Mouse (Mus musculus) embryo, embryonic 11 days (tissue): ENCODE measurements at regions not wholly inside any gene's neighbourhood (a gene's known extent, or its start where the extent isn't known, plus 50 kb on each side); places are given as distances from the start of the nearest gene placed in this dataset.
"Not testable (repeated sequence)": the region's sequence is repeated elsewhere in the genome, so short reads cannot be mapped to it uniquely, and the experiment has no call there.

Source experiments
- DNase-seq: peaks from one replicate; pipeline ENCODE4 v3.0.0-alpha.2; 2015

- DNase-seq = no peak
Measured at GRCm38 (mm10) chr2:129883417-129883816, 83.1 kb downstream of the Stk35 start.

- DNase-seq = no peak
Measured at GRCm38 (mm10) chr2:129884316-129884715, 84.0 kb downstream of the Stk35 start.

DNA sequence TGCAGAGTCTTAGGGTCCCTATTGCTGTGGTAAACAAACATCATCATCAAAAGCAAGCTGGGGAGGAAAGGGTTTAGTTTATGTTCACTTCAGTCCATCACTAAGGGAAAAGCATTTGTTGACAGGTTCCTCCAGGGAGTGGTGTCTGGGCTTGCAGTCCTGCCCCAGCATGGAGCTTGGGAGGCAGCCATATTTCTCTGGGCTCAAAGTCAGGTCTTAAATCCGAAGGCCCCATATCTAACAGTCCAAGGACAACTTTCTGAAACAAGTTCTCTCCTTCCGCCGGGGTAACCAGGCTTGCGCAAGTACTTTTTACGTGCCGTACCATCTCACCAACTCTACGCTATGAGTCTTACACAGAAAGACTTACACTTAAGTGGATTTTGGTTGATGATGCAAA lies 85.2 kb downstream of the Stk35 start:
- DNase-seq = no peak

GRCm38 (mm10) chr2:129893231-129893630 lies 92.9 kb downstream of the Stk35 start:
- no peak for DNase-seq

DNA sequence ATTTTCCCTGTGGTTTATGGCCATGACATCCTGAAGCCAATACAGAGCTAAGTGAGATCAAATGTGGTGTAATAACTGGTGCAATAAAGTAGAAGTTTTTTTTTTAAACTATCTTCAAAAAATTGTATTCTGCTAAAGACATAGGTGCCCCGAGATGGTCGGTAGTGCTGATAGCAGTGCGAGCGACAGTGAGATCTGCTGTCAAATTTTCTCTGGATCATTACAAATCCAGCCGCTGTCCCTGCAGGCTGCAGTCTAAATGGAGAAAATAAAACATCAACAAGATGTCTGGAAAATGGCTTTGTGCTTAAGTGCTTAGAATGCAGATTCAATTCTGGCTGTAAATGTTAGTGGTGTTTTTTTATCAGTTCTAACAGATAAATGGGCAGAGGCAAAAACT lies 93.5 kb downstream of the Stk35 start:
- no peak for DNase-seq

GRCm38 (mm10) chr2:129894906-129895305 lies 94.6 kb downstream of the Stk35 start:
- no peak for DNase-seq

GRCm38 (mm10) chr2:129895369-129895768 lies 95.1 kb downstream of the Stk35 start:
- no peak for DNase-seq

GRCm38 (mm10) chr2:129896696-129897095 lies 96.4 kb downstream of the Stk35 start:
- DNase-seq = no peak

DNA sequence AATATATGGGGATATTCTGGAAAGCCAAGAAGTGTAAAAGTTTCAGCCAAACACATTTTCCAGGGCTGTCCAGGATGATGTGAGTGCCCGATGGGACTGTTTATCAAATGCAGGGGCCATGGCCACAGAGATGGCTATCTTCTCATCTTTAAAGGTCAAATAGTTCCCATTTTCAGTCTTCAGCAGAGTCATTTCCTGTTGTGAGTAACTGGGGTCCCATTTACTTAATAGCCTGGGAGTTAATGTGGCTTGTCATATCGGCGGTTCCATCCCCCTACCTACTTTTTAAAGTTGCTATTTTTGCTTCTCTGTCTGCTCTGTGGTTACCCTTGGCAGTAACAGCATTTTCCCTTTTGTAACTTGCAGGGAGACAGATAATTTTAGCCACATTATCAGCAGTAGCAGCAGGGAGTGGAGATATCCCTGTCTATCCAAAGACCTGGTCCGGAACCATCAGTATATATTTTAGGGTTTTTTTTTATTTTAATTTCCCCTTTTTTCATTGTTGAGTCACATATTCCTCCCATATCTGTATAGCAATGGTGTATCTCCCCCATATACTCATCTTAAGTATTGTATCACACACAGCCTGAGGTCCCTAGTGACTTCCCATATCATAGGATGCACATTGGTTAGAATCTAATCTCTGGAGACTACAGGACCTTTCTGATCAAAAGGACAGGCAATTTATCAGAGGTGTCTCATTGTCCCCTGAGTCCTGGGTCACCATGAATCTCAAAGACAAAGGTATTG lies 103.2 kb downstream of the Stk35 start:
- no peak for DNase-seq

DNA sequence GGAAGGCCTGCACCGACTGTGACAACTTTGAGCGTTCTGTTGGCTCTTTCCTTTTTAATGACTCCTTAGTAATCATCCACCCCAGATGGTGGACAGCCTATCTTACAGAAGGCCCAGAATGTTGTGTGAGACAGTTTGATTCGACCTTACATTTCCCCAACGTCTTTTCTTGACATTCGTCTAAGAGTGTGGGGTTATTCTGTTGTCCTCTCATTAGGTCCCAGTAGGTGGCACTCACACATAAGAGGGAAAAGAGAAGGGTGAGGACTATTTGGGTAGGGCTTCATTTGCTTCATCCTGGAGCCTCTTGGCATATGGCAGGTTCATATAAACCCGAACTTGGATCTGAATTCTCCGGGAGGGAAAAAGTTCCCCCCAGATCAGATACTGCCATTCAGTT lies 104.4 kb downstream of the Stk35 start:
- DNase-seq = peak; percentile 62

GRCm38 (mm10) chr2:129908701-129909425 lies 103.3 kb upstream of the Tgm3 start:
- peak; percentile 93 for DNase-seq

DNA sequence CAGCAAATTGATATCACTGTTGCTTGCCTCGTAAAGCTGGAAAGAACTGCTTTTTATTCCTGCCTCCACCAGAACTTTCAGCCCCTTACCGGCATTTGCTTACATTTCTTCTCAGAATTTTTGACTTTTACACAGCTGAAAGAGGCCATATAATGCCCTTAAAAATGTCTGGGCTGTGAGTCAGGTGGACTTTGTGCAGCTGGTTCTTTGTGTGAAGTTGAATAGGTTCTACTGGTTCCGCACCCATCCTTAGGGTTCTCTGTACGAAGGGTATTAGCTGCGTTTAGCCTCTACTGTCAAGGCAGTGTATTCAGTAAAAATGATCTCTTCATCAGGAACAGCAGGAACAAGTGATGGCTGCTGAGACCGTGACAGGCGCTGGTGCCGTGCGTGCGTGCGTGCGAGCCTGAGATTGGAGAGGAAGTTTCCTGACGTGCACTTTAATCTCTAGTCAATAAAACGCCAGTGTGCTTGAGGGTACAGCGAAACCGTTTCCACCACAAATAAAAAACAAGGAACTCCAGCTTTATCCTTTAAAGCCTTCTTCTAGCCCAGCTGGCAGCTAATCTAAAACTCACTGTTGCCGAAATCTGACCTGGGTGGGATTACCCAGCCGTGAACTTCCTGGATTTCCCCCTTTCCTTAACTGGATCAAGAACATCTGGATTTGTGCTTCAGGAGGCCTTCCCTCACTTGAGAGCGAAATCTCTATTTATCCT lies 100.8 kb upstream of the Tgm3 start:
- DNase-seq = peak; percentile 44

DNA sequence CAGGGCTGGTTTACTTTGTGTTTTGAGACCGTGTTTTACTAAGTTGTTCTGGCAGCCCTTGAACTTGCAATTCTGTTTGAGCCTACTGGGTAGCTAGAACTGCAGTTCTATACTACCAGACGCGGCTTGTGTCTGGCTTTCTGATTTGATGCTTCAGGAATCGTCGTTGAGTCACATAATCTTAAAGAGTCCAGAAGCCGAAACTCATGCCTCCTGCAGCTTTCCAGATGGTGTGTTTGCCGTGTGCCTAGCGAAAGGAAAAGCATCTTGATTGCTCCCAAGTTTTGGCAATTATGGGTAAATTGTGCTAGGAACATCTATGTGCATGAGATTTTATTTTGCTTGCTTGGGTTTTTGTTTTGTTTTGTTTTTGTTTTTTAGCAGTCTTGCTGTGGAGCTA lies 99.6 kb upstream of the Tgm3 start:
- no peak for DNase-seq

GRCm38 (mm10) chr2:129914261-129914660 lies 97.9 kb upstream of the Tgm3 start:
- DNase-seq = no peak

DNA sequence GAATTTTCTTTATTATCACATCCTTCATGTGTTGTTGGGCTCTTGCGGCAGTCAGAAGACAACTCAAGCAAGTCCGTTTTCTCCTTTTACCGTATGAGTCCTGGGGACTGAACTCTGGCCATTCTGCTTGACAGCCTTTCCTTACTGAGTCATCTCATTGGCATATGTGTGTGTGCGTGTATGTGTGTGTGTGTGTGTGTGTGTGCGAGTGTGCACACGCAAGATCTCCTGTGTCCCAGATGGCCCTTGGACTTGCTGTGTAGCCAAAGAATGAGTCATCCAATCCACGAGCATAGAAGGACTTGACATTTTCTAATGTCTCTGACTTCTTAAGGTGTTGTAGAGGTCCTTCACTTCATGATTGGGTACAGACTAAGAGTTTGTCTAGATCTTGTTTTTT lies 95.7 kb upstream of the Tgm3 start:
- no peak for DNase-seq

- no peak for DNase-seq
Measured at GRCm38 (mm10) chr2:129918141-129918790, 93.9 kb upstream of the Tgm3 start.

- no peak for DNase-seq
Measured at GRCm38 (mm10) chr2:129919551-129919950, 92.6 kb upstream of the Tgm3 start.

- no peak for DNase-seq
Measured at GRCm38 (mm10) chr2:129927218-129927617, 84.9 kb upstream of the Tgm3 start.

GRCm38 (mm10) chr2:129933578-129933977 lies 78.6 kb upstream of the Tgm3 start:
- no peak for DNase-seq

- DNase-seq = no peak
Measured at GRCm38 (mm10) chr2:129942824-129943223, 69.3 kb upstream of the Tgm3 start.

DNA sequence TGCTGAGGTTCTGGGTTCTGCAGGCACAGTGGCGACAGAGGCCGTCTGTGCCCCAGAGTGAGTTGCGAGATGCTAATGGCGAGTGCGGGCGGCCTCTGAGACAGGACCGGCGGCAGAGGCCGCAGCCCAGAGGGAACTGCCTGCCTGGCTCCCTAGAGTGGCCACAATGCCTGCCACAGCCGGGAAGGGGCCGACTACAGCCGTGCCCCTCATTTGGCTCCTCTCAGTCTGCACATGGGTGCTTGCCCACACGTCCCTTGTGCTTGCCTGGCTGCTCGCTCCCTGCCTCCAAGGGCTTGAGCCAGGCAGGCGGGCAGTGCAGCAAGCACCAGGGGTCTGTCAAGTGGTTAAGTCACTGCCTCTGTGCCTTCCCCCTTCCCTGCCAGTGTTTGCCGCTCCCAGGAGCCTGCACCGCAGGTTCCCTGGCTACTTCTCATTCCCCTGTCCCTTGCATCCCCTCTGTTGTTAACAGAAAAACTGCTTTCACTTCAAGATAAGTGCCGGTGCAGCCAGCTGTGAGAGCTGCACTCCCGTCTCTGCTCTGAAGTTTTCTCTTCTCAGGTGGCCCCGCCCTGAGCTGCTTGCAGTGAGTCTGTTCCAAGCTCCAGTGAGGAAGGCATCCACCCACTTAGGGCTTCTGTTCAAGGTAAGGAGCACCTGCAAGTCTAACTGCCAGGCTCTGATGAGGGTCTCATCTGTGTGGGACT lies 64.1 kb upstream of the Tgm3 start:
- DNase-seq = peak; percentile 43

DNA sequence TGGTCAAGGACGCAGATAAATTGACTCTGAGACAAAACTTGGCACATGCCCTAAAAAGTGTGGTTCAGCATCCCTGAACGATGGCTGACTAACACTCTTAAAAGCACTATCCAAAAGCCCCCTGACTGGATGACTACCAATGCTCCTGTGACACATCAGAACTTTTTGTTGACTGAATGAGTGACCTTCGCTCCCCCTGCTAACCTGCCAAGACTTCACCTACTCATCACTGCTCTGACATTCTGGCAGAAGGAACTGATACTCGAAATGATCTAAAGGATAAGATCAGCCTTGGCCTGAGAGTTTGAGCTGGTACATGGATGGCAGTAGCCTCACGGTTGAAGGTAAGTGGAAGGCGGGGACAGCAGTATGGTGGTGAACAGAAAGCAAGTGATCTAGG lies 62.4 kb upstream of the Tgm3 start:
- not testable (repeated sequence) for DNase-seq

GRCm38 (mm10) chr2:129952486-129952885 lies 59.7 kb upstream of the Tgm3 start:
- no peak for DNase-seq
